Mouse (Mus musculus) cerebellum, adult 2 months (tissue): ENCODE results near the gene Nptx1. TPM values are rescaled to one million over a fixed set of nuclear protein-coding genes. Genes with fewer than 3 reads are reported as not detected.

Experiments used
- DNase-seq, 2 experiments: peaks; one replicate each; pipeline ENCODE4 v3.0.0; 2021
- H3K27ac ChIP-seq: fragments of 200-500 bp; 2 replicates; pipeline ENCODE4 v1.5.1; 2012; ENCODE audit warnings: low read length, control low read depth, inconsistent platforms; ENCODE audit not compliant: insufficient read depth
- H3K27me3 ChIP-seq: fragments of 200-500 bp; 2 replicates; pipeline ENCODE4 v1.6.1; 2012; ENCODE audit warnings: inconsistent platforms, mild to moderate bottlenecking, low read length, moderate library complexity; ENCODE audit not compliant: control insufficient read depth, insufficient read depth
- H3K4me1 ChIP-seq: fragments of 200-500 bp; 2 replicates; pipeline ENCODE4 v1.6.1; 2011; ENCODE audit warnings: low read length; ENCODE audit not compliant: control insufficient read depth, insufficient read depth
- H3K4me3 ChIP-seq: fragments of 200-500 bp; replicated peaks from 2 replicates; pipeline ENCODE3; 2011; ENCODE audit warnings: mild to moderate bottlenecking, low read depth, low read length, control low read depth; ENCODE audit not compliant: insufficient read depth
- CTCF ChIP-seq: fragments of 200-500 bp; IDR thresholded peaks from 2 replicates; pipeline ENCODE4 v1.5.1; 2011; ENCODE audit warnings: low read depth, mild to moderate bottlenecking, control low read depth, low read length, moderate library complexity, borderline replicate concordance; ENCODE audit not compliant: insufficient read depth
- POLR2A ChIP-seq: fragments of 200-500 bp; IDR thresholded peaks from 2 replicates; pipeline ENCODE4 v1.6.1; 2011; ENCODE audit warnings: low read length, control low read depth, borderline replicate concordance; ENCODE audit not compliant: insufficient read depth
- WGBS: fragments of 180-500 bp; shearing (Covaris S2); methylation state at CpG from one replicate; pipeline ENCODE4 v1.1.7; 2018; 5-methylcytosine and 5-hydroxymethylcytosine counted together
- polyA plus RNA-seq: library from polyadenylated mRNA; depleted of rRNA; stranded (reverse); fragments of >200 nt; gene quantifications from 2 replicates; pipeline ENCODE4 v1.2.3, GENCODE M21; 2012

The Nptx1 gene
- polyA plus RNA-seq, 1 experiment, result 200 TPM

DNA sequence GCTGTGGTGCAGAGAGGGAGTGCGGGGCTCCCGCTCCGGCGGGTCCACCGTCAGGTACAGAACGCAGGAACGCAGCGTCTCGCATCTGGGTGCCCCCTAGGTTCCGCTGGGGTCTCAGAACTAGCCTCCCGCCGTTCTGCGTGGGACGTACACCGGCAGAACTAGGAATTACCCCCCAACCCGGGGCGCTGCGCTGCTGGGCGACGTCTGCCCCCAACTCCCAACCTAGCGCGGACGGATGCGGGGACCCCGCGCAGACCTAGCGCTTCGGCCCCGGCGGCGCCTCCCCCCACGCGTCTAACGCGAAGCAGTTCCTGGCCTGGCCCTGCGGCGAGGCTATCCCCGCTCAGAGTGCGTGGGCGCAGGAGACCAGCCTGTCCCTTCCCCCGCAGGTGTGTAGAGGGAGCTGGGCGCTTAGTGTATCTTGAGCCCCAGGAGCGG is 1.8 kb upstream of the Nptx1 start:
- Histone ChIP-seq H3K27ac (peak overlapping the region; percentile 70), H3K27me3 (no peaks in the 10 kb centered on the region), H3K4me3 (peak overlapping the region; percentile 98), H3K4me1 (peaks cover 11% of the 10 kb centered on the region)
- 2% methylated on average over 43 of the region's 43 CpGs for WGBS
- TF ChIP-seq POLR2A, result no peak
- no peak for TF ChIP-seq CTCF
- DNase-seq, result peak; percentile 62

DNA sequence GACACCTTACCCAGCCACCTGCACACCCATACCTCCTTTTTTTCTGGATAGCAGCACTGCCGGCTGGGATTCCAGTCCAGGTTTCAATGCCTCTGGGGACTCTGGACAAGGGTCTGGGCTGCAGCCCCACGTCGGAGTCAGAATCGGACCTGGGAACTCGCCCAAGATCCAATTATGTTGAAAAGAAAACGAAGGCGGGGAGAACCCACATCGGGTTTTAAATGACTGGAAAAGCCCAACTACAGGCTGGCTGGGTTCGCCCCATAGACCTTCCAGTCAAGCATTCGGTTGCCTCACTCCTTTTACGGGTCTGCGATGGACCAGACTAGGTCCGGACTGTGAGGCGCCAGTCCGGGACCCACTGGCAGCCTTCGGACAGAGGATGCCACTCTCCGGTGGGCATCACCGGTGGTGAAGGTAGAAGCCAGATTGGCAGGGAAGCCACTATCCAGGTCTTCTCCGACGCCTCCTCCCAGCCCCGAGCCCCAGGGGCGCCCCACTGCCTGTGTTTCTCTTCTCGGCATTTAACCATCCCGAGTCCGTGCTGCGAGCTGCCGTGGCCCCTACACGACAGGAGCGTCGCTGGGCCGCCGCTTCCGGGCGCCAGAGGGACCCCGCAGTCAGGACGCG is 1.3 kb upstream of the Nptx1 start:
- Histone ChIP-seq H3K4me1 (peaks cover 11% of the 10 kb centered on the region), H3K4me3 (peak overlapping the region; percentile 98), H3K27ac (peak overlapping the region; percentile 70), H3K27me3 (no peaks in the 10 kb centered on the region)
- 1% methylated on average over 37 of the region's 37 CpGs for WGBS
- TF ChIP-seq POLR2A, result no peak
- TF ChIP-seq CTCF, result no peak
- DNase-seq, result peak; percentile 55 to 63

DNA sequence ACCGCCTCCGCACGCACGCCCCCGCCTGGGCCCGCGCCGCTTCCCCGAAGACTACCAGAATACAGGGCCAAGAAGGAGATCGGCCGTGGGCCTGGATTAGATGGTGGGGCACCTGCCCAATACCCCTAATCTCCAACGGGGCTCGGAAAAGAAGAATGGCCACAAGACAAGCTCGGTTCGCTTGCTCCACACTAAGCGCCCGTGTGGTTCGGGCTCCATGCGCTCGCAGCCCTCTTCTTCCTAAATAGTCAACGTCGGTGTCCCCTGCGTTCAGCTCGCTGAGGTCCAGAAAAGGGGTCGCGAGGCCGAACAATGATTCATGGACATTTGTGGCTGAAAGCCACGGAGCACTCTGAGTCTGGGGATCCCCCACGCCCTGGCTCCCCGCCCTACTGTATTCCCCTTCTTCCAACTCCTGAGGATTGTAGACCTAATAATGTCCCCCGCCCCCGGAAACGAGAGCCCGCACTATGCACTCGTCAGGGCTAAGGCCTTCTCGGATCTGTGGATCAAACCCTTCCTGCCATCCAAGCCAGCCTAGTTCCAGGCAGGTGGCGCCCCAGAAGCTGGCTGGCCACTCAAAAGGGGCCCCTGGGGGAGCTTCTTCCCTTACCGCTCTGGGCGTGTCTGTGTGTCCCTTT is 518 bp upstream of the Nptx1 start:
- Histone ChIP-seq H3K4me3 (peak overlapping the region; percentile 98), H3K27ac (peak overlapping the region; percentile 70), H3K27me3 (no peaks in the 10 kb centered on the region), H3K4me1 (peaks cover 16% of the 10 kb centered on the region)
- TF ChIP-seq POLR2A (no peak), CTCF (no peak)
- DNase-seq, result peak; percentile 69 to 71
- under 1% methylated on average over 38 of the region's 39 CpGs for WGBS

DNA sequence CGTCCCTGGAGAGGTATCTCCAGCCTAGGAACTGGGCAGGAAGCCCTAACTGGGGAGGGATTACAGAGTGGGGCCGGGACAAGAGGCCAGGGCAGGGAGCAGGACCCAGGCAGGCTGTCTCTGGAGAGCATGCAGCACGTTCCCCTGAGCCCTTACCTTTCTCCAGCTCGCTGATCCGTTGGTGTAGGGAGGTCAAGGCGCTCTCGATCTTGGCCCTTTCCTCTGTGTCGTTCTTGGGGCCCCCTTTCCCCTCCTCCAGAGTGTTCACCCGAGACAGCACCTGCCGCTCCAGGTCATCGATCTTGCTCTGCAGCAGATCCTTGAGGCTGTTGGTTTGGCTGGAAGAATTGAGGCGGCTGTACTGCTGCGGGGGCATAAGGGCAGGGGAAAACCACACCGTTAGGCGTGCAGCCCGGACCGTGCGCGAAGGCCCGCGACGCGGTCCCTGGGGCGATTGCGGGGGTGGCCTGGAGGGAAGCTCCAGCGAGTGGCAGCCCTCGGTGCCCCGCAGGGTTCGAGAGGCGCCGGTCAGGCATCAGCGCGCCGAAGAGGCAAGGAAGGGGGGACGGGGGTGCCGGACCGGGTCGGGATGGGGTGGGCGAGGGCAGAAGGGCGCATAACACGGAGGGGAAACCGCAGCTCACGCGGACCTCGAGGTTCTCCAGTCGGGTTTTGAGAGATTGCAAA is 914 bp downstream of the Nptx1 start:
- Histone ChIP-seq H3K27me3 (no peaks in the 10 kb centered on the region), H3K4me1 (peaks cover 29% of the 10 kb centered on the region), H3K4me3 (peak overlapping the region; percentile 98), H3K27ac (peak overlapping the region; percentile 95)
- DNase-seq, result peak; percentile 74
- TF ChIP-seq CTCF (no peak), POLR2A (no peak)
- WGBS, result under 1% methylated on average over 45 of the region's 46 CpGs

DNA sequence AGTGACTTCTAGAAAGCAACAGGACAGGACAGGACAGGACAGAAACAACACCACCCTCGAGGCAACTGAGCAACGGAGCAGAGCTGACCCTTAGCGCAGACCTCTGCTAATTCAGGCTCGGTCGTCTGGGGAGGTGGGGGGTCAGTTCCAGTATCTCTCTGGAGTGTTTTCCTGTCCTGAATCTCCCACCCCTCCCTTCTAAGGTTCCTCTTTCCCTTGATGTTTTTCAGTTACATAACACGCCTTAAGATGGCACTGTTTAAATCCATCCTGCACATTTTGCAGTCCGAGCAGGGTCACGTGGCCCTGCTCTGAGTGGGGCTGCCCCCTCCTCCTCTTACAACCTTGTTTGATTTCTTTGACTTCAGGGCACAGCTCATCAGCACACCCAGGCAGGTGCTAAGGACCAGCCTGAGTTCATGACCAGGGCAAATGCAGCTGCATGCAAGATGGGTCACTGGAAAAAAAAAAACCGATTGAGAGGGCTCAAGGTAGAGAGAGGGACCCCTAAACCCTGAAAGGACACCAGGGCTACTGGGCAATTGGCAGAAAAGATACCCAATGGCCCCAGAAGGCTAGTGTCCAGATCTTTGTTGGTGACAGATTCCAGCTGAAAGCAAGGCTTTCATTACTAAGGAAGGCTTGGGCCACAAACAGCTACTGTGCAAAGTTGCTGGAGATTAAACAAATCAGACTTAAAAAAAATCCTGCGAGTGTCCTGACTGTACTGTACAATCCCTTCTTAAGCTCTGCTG is 1.6 kb downstream of the Nptx1 start:
- peak; percentile 69 to 82 for DNase-seq
- Histone ChIP-seq H3K4me1 (peaks cover 33% of the 10 kb centered on the region), H3K27ac (peak overlapping the region; percentile 95), H3K4me3 (peak overlapping the region; percentile 98), H3K27me3 (no peaks in the 10 kb centered on the region)
- TF ChIP-seq POLR2A, result peak; percentile 81; the same call in 1 of the 2 replicates
- TF ChIP-seq CTCF, result peak; percentile 50; the same call in 1 of the 2 replicates
- 2% methylated on average over 10 of the region's 10 CpGs for WGBS

DNA sequence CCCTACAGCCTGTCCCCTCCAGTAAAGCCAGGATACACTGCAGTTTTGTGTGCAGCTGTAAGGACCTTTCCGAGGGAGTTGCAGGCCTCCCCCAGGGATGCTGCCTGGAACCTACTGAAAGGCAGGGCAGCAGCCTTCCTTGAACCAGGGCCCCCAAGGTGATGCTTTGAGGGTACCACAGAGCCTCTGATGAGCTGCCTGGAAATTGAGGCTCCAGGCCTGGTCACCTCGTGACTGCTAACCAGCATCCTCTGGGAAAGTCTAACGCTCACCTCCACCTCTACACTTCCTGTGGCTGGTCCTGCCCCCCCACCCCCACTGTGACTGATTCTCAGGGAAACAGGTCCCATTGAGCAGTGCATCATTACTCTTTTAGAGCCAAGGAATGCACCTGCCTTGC is 2.3 kb downstream of the Nptx1 start:
- H3K4me3 ChIP-seq, result peak overlapping the region; percentile 98

DNA sequence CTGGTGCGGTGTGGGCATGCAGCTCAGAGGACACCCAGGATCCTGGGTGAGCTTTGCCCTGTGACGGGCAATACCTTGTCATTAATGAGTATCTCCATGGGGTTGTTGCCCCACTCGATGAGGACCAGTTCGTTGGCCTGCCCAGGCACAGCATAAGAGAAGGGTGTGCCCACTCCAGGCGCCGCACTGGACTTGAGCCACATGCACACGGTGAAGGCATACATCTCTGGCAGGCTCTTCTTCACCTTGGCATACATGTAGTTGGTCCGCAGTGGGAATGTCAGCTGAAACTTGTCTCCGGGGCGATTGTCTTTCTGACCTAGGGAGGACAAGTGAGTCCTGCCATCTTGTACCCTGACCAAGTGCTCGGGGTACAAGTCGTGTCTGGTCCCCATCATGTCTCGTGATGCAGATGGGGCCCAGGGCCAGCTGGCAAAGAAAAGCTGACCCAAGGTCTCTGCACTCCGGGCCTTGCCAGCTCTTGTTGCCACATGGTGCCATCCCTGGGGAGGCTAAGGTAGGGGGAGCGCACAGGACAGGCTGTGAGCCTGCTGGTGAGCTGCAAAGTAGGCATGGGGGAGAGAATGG is 2.9 kb downstream of the Nptx1 start:
- peak; percentile 80 to 83 for DNase-seq
- no peaks in the 10 kb centered on the region for H3K27me3 ChIP-seq
- WGBS, result 10% methylated on average over 15 of the region's 15 CpGs
- no peak for TF ChIP-seq CTCF
- 0 out of 2 replicates have a peak, but pooled peaks have one; percentile 13 for TF ChIP-seq POLR2A
- H3K4me1 ChIP-seq, result peaks cover 38% of the 10 kb centered on the region
- peak overlapping the region; percentile 95 for H3K27ac ChIP-seq
- H3K4me3 ChIP-seq, result peak overlapping the region; percentile 98

More for the DNA sequence above, 2.3 kb downstream of the Nptx1 start:
- H3K27me3 ChIP-seq, result no peaks in the 10 kb centered on the region
- H3K4me1 ChIP-seq, result peaks cover 33% of the 10 kb centered on the region
- TF ChIP-seq POLR2A (no peak), CTCF (no peak)
- H3K27ac ChIP-seq, result peak overlapping the region; percentile 95
- peak; percentile 54 to 69 for DNase-seq
- WGBS, result 5% methylated on average over 3 of the region's 3 CpGs
